Mouse (Mus musculus) forebrain, embryonic 11.5 days (tissue): ENCODE measurements around the gene Trim8. TPM values are rescaled to one million over a fixed set of nuclear protein-coding genes. Genes with fewer than 3 reads are reported as not detected.

Experiments used
- ATAC-seq: fragments of 200-750 bp; cut with Nextera tagmentation; replicated peaks from 2 replicates; pipeline ENCODE4 v1.8.0; 2017; ENCODE audit warnings: moderate TSS enrichment; ENCODE audit not compliant: low FRiP score
- DNase-seq: peaks from one replicate; pipeline ENCODE4 v3.0.0-alpha.2; 2017; ENCODE audit warnings: low spot score
- H3K27ac ChIP-seq: fragments of 300-500 bp; sonication (generic); 2 replicates; pipeline ENCODE4 v1.5.1; 2014; ENCODE audit warnings: low read depth, low read length
- H3K27me3 ChIP-seq: fragments of 300-500 bp; sonication (generic); 2 replicates; pipeline ENCODE4 v1.6.1; 2014; ENCODE audit warnings: mild to moderate bottlenecking, low read length, mixed read lengths; ENCODE audit not compliant: control insufficient read depth, insufficient read depth
- H3K36me3 ChIP-seq: fragments of 300-500 bp; sonication (generic); 2 replicates; pipeline ENCODE4 v1.6.1; 2014; ENCODE audit warnings: mild to moderate bottlenecking, low read length, moderate library complexity, mixed read lengths; ENCODE audit not compliant: control insufficient read depth, insufficient read depth
- H3K4me1 ChIP-seq: fragments of 300-500 bp; sonication (generic); replicated peaks from 2 replicates; pipeline ENCODE4 v1.6.1; 2014; ENCODE audit warnings: low read length, mixed read lengths; ENCODE audit not compliant: control insufficient read depth, insufficient read depth
- H3K4me2 ChIP-seq: fragments of 300-500 bp; sonication (generic); 2 replicates; pipeline ENCODE4 v1.6.1; 2014; ENCODE audit warnings: low read depth, mild to moderate bottlenecking, low read length, moderate library complexity, mixed read lengths; ENCODE audit not compliant: severe bottlenecking
- H3K4me3 ChIP-seq: fragments of 300-500 bp; sonication (generic); 2 replicates; pipeline ENCODE4 v1.5.1; 2014; ENCODE audit warnings: low read depth, low read length
- H3K9ac ChIP-seq: fragments of 300-500 bp; sonication (generic); 2 replicates; pipeline ENCODE4 v1.6.1; 2014; ENCODE audit warnings: low read length
- H3K9me3 ChIP-seq: fragments of 300-500 bp; sonication (generic); 2 replicates; pipeline ENCODE4 v1.6.1; 2016; ENCODE audit warnings: low read length, mixed read lengths; ENCODE audit not compliant: control insufficient read depth
- WGBS: fragments of 180-500 bp; shearing (Covaris S2); extraction: QIAGEN DNeasy Blood & Tissue Kit; methylation state at CpG from one replicate; pipeline ENCODE4 v1.1.7; 2014; 5-methylcytosine and 5-hydroxymethylcytosine counted together
- polyA plus RNA-seq: library from polyadenylated mRNA; unstranded; fragments of >200 nt; fragmentation: Nextera tagmentation; extraction: Ambion mirVana; gene quantifications from 2 replicates; pipeline ENCODE4 v1.2.1, GENCODE M21; 2014

Gene Trim8
- polyA plus RNA-seq, 1 experiment from 2014 or later: 30.7 TPM

DNA sequence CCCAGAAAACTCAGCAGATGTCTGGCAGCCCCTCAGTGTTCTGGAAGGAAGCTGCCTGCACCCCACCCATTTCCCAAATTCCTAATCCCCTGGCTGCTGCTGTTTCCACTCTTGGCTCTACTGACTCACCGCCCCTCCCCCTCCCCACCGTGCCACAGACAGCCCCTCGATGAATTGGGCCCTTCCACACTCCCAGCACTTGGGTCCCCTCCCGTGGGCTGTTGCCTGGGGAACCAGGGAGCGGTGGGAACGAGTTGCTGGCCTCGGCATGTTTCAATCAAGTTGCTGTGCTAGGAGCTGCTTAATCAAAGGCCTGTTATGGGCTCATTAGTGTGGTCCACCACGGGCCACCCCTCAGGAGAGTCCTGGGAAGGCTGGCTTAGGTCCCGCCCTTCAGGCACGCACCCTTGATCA lies 24.1 kb upstream of the Trim8 start:
- DNase-seq (no peak), ATAC-seq (no peak)
- Histone ChIP-seq H3K4me1 (peaks cover 4% of the 10 kb centered on the region; the same call in 1 of the 2 replicates), H3K27me3 (no peaks in the 10 kb centered on the region), H3K9ac (no peak overlapping the region), H3K36me3 (peaks cover 4% of the 10 kb centered on the region; the same call in 1 of the 2 replicates), H3K4me3 (no peak overlapping the region), H3K4me2 (no peak overlapping the region), H3K27ac (no peak overlapping the region), H3K9me3 (no peaks in the 10 kb centered on the region)
- 41% methylated on average over 10 of the region's 10 CpGs for WGBS

- H3K27me3 ChIP-seq: no peaks in the 10 kb centered on the region
- H3K4me2 ChIP-seq: no peak overlapping the region
- DNase-seq: no peak
- no peak overlapping the region for H3K27ac ChIP-seq
- no peak overlapping the region for H3K9ac ChIP-seq
- no peak for ATAC-seq
- H3K4me1 ChIP-seq: peaks cover 11% of the 10 kb centered on the region; the same call in 1 of the 2 replicates
- peaks cover 4% of the 10 kb centered on the region; the same call in 1 of the 2 replicates for H3K36me3 ChIP-seq
- H3K4me3 ChIP-seq: no peak overlapping the region
- H3K9me3 ChIP-seq: no peaks in the 10 kb centered on the region
- WGBS: 96% methylated on average over 4 of the region's 4 CpGs
Observed at GRCm38 (mm10) chr19:46478242-46478641, 23.3 kb upstream of the Trim8 start.

GRCm38 (mm10) chr19:46478826-46479225 lies 22.7 kb upstream of the Trim8 start:
- Histone ChIP-seq H3K4me3 (no peak overlapping the region), H3K27ac (no peak overlapping the region), H3K27me3 (no peaks in the 10 kb centered on the region), H3K4me2 (no peak overlapping the region), H3K9ac (no peak overlapping the region), H3K36me3 (peaks cover 4% of the 10 kb centered on the region; the same call in 1 of the 2 replicates), H3K4me1 (peaks cover 11% of the 10 kb centered on the region; the same call in 1 of the 2 replicates), H3K9me3 (no peaks in the 10 kb centered on the region)
- ATAC-seq: no peak
- no peak for DNase-seq
- WGBS: 83% methylated on average over 5 of the region's 5 CpGs

DNA sequence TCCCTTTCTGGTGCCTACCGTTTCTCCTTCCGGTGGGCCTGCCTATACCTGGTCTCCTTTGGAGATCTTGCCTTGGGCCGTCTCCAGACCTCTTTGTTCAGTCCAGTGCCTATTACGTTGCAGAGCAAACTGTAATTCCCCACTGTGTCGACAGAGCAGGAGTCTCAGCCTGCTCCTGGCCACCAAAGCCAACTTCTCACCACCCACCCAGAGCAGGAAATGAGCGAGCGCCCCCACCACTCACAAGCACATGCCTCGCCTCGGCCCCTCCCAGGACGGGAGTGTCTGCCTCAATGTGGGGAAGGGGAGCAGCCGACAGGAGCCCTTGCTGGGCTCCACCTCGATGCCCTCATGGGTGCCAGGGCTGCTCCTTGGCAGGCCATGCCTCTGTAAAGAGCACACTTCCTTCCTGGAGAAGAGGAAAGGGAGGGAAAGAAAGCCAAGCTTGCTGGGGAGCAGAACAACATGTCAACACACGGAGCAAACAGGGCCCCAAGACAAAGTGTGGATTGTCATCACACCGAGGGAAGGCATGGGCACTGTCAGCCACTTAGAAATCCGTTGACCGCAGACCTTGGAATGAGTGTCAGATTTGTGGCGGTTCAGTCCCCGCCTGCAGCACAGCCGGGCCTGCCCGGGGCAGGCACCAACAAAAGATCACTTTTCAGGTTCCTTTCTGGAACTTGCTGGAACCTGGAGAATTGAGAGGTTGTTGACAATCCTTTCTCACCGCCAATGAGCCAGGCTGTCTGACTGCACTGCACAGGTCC lies 22.0 kb upstream of the Trim8 start:
- Histone ChIP-seq H3K27me3 (no peaks in the 10 kb centered on the region), H3K36me3 (peaks cover 4% of the 10 kb centered on the region; the same call in 1 of the 2 replicates), H3K27ac (no peak overlapping the region), H3K4me2 (no peak overlapping the region), H3K9me3 (no peaks in the 10 kb centered on the region), H3K4me3 (no peak overlapping the region), H3K9ac (no peak overlapping the region), H3K4me1 (peaks cover 11% of the 10 kb centered on the region; the same call in 1 of the 2 replicates)
- 85% methylated on average over 21 of the region's 21 CpGs for WGBS
- DNase-seq: no peak
- ATAC-seq: no peak

DNA sequence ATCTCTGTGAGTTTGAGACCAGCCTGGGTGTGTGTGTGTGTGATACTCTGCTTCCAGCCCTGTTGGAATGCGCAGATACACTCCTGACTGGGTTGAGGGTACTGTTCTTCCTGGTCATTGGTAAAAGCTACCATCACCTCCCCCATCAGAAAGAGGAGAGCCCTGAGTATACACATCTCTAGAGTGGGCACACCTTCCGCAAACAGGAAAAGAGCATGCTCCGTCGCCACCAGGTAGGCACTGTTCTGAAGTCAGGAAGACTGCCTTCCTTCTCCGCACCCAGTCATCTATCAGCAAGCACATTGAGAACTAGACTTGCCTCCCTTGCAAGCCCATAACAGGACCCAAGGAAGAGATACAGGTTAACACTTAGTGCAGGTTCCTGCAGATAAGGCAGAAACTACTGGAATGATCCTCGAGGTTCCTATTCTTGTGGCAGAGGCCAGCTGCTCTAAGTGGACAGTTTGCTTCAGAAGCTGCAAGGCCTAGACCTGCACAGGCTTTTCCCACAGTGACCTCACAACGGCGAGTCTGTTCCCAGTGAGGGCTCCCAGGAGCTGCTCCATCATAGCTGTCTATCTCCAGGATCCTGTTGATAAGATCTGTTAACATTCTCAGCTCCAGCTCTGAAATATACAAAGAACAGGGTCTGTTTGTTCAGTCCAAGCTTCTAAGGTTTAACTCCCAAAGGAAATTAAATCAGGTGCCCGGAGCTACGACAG lies 20.7 kb upstream of the Trim8 start:
- DNase-seq: no peak
- ATAC-seq: no peak
- H3K36me3 ChIP-seq: peaks cover 4% of the 10 kb centered on the region; the same call in 1 of the 2 replicates

GRCm38 (mm10) chr19:46481352-46481751 lies 20.1 kb upstream of the Trim8 start:
- Histone ChIP-seq H3K9me3 (no peaks in the 10 kb centered on the region), H3K27ac (no peak overlapping the region), H3K36me3 (peaks cover 4% of the 10 kb centered on the region; the same call in 1 of the 2 replicates), H3K4me2 (no peak overlapping the region), H3K4me1 (peaks cover 11% of the 10 kb centered on the region; the same call in 1 of the 2 replicates), H3K4me3 (no peak overlapping the region), H3K9ac (no peak overlapping the region; the same call in 1 of the 2 replicates), H3K27me3 (no peaks in the 10 kb centered on the region)
- DNase-seq: no peak
- no peak for ATAC-seq
- WGBS: 16% methylated on average over 3 of the region's 3 CpGs

More for the DNA sequence above, 20.7 kb upstream of the Trim8 start:
- H3K9ac ChIP-seq: no peak overlapping the region; the same call in 1 of the 2 replicates
- peaks cover 11% of the 10 kb centered on the region; the same call in 1 of the 2 replicates for H3K4me1 ChIP-seq
- 77% methylated on average over 10 of the region's 10 CpGs for WGBS
- H3K4me3 ChIP-seq: no peak overlapping the region
- no peak overlapping the region for H3K4me2 ChIP-seq
- H3K27me3 ChIP-seq: no peaks in the 10 kb centered on the region
- no peaks in the 10 kb centered on the region for H3K9me3 ChIP-seq
- no peak overlapping the region for H3K27ac ChIP-seq

- no peaks in the 10 kb centered on the region for H3K27me3 ChIP-seq
- no peak for ATAC-seq
- H3K36me3 ChIP-seq: peaks cover 4% of the 10 kb centered on the region; the same call in 1 of the 2 replicates
- no peak for DNase-seq
- no peak overlapping the region for H3K4me3 ChIP-seq
- no peak overlapping the region for H3K4me2 ChIP-seq
- no peak overlapping the region for H3K9ac ChIP-seq
- H3K27ac ChIP-seq: no peak overlapping the region
- WGBS: 19% methylated on average over 4 of the region's 4 CpGs
- H3K9me3 ChIP-seq: no peaks in the 10 kb centered on the region
- H3K4me1 ChIP-seq: peaks cover 11% of the 10 kb centered on the region; the same call in 1 of the 2 replicates
Observed at GRCm38 (mm10) chr19:46481756-46482155, 19.7 kb upstream of the Trim8 start.

DNA sequence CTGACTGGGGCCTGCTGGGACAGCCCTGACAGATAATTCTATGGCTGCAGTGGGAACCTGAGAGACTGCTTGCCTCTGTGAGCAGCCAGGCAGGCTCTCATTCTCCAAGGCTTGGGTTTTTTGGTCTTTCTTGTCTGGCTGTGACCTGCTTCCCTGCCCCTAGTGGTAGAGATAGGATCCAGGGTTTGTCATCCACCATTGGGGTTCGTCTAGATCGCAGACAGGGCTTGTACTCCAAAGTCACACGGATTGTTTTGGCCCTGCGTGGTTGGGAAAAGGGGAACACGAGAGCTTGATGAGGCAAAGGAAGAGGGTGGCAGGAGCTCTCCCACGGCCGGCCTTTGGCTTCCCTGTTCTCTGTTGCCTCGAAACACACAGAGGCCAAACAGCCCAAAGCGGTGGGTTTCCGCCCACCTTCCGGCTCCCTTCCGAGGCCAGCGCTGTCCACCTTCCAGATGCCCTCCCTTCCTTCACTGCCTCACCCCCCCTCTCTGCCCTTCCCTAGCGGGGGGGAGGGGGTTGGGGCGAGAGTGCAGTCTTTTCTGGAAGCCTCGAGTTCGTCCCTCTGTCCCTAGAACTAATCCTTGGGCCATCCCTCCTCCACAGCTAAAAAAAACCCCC lies 18.5 kb upstream of the Trim8 start:
- Histone ChIP-seq H3K27ac (no peak overlapping the region), H3K4me1 (peaks cover 11% of the 10 kb centered on the region; the same call in 1 of the 2 replicates), H3K4me3 (no peak overlapping the region), H3K9me3 (no peaks in the 10 kb centered on the region), H3K36me3 (peaks cover 4% of the 10 kb centered on the region; the same call in 1 of the 2 replicates), H3K27me3 (no peaks in the 10 kb centered on the region), H3K4me2 (no peak overlapping the region), H3K9ac (no peak overlapping the region)
- no peak for DNase-seq
- no peak for ATAC-seq
- WGBS: 30% methylated on average over 17 of the region's 17 CpGs
